Mouse (Mus musculus) lung, postnatal 14 days (tissue): ENCODE measurements around the gene Wwp2.

Source experiments
- DNase-seq: peaks from one replicate; pipeline ENCODE4 v3.0.0; 2021

The Wwp2 gene

GRCm38 (mm10) chr8:107518726-107519125 is 82.6 kb downstream of the Wwp2 start:
- DNase-seq: no peak

DNA sequence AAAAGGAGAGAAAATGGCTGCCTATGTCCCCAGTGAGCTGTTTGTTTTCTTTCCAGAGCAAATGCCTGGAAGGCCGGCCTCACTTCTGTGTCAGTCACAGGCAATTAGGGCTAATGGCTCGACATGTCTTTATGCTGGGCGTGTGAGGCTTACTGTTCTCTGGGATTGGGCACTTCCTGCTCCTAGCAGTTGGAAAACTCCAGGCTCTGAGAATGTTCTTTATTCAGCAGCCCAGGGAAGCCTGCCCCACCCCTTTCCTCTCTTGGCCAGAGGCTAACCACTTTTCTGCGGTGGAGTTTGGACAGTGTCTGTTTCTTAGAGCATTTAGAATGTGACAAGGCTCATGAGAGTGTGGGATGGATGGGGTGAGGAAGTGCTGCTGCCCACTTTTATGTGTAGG is 83.7 kb downstream of the Wwp2 start:
- DNase-seq: peak; percentile 47

- no peak for DNase-seq
Measured at GRCm38 (mm10) chr8:107521788-107522554, 85.8 kb downstream of the Wwp2 start.

DNA sequence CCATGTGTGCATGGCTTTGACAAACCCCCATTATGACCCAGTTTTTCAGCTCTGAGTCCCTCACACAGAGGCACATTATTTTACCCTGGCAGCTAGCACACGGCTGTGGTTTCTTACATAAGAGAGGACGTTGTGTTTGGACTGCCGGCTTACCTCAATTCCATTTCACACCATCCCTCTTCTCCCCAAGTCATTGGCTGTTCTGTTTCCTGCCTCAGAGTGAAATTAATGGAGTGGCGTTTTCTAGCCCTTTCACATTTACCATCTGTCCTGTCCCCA is 86.3 kb downstream of the Wwp2 start:
- DNase-seq: no peak

DNA sequence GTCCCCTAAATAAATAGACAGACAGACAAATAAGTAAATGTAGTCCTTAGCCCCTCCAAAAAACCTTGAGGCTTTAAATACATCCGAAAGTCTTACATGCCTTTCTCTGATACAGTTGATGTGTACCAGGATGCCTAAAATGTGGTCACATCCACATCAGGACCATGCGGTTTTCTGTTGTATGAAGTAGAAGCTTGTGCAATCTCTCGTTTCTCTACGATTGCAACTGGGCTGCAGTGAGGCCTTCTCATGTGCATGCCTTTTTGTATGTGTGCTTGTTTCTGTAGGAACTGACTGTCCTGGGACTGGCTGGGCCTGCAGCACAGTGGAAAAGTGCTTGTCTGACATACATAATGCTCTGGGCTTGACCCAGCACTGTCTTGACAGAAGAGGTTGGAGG is 88.4 kb downstream of the Wwp2 start:
- DNase-seq: no peak

DNA sequence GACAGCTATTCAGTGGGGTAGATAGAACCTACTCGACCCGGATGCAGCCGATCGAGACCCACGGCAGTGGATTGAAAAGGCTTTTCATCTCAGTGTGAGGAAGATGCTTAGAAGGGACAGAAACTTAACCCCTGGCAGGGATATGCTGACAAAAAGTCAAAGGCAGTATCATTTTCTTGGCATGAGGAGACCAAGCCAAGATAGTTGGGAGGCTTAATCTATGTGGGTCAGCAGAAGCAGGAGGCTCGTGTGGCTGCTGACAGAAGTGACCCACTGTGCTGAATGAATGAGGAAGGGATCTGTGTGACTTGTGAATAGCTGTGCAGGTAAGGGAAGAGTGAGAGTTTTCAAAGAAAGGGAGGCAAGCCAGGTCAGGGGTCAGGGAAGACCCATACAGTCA is 92.6 kb downstream of the Wwp2 start:
- DNase-seq: no peak

DNA sequence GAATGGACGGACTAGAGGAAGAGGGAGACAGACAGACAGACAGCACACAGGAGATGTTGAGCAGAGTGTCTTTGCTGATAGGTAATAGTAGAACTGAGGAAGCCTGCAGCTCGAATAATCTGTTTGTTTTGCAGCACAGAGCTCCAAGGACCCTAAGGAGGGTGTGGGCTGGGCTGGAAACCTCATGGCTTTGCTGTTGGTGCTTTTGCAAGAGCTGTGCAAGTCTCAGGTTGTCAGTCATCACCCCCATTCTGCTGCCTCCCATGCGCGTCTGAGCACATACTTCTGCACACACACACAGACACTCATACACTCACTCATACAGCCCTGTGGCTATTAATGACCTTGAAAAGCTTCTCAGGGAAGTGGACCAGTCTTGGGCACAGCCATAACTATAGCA is 101.3 kb downstream of the Wwp2 start:
- no peak for DNase-seq

- DNase-seq: no peak
Measured at GRCm38 (mm10) chr8:107540623-107541022, 104.5 kb downstream of the Wwp2 start.

GRCm38 (mm10) chr8:107541369-107541768 is 105.2 kb downstream of the Wwp2 start:
- DNase-seq: no peak

GRCm38 (mm10) chr8:107542151-107542550 is 106.0 kb downstream of the Wwp2 start:
- no peak for DNase-seq

DNA sequence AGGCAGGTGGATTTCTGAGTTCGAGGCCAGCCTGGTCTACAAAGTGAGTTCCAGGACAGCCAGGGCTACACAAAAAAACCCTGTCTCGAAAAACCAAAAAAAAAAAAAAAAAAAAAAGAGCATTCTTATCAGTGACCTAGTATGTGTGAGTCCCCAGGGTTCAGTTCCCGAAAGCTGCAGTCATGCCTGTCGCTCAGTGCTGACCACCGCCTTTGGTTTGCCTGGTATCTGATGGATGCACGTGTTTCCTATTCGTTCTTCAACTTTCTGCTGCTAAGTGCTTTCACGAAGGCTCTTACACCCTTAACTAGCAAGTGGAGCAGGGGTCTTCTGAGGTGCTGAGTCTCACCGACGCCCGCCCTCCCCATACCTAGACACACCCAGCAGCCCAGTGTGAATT is 107.5 kb downstream of the Wwp2 start:
- no peak for DNase-seq

DNA sequence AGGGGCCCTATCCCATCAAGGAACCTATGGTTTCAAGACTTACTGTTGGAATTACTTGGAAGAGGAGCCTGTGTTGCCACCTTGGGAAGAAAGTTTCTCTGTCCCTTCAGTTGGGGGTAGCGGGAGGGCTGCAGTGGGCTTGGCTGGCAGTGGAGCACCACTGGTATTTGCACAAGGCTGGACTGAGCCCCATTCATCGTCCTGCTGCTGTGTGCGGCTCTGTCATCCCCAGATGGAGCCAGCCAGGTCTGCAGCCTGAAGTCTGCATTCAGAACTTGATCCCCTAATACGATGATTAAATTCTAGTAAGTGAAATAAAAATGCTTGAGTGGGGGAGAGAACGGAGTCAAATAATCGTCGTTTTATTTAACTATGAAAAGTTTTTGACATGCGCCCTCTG is 108.0 kb downstream of the Wwp2 start:
- no peak for DNase-seq

- no peak for DNase-seq
Measured at GRCm38 (mm10) chr8:107544651-107545174, 108.5 kb downstream of the Wwp2 start.

GRCm38 (mm10) chr8:107545621-107546152 is 109.5 kb downstream of the Wwp2 start:
- no peak for DNase-seq

DNA sequence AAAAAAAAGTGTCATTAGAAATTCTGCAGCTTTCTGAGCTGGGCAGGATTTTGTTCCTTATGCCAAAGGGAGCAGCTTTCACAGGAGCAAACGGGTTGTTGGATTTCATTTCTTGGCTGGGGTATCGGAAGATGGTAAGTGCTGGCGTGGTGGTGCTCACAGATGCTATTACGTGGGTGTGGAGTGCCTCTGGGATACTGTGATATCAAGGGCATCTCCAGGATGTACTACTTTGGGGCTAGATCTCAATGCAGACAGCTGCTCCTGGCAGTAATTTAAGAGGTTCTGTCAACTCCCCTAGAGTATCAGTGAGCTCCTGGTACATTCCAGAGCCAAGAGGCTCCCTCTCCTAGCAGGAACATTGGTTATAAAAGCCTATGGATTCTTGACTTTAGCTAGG is 110.0 kb downstream of the Wwp2 start:
- no peak for DNase-seq

GRCm38 (mm10) chr8:107546817-107547216 is 110.7 kb downstream of the Wwp2 start:
- no peak for DNase-seq

- DNase-seq: no peak
Measured at GRCm38 (mm10) chr8:107552234-107552633, 116.1 kb downstream of the Wwp2 start.

- no peak for DNase-seq
Measured at GRCm38 (mm10) chr8:107555231-107555630, 119.1 kb downstream of the Wwp2 start.

GRCm38 (mm10) chr8:107556511-107556936 is 120.4 kb downstream of the Wwp2 start:
- no peak for DNase-seq

- no peak for DNase-seq
Measured at GRCm38 (mm10) chr8:107560820-107561536, 124.8 kb downstream of the Wwp2 start.

GRCm38 (mm10) chr8:107562164-107562563 is 126.0 kb downstream of the Wwp2 start:
- no peak for DNase-seq

- DNase-seq: no peak
Measured at GRCm38 (mm10) chr8:107571046-107571445, 134.9 kb downstream of the Wwp2 start.

DNA sequence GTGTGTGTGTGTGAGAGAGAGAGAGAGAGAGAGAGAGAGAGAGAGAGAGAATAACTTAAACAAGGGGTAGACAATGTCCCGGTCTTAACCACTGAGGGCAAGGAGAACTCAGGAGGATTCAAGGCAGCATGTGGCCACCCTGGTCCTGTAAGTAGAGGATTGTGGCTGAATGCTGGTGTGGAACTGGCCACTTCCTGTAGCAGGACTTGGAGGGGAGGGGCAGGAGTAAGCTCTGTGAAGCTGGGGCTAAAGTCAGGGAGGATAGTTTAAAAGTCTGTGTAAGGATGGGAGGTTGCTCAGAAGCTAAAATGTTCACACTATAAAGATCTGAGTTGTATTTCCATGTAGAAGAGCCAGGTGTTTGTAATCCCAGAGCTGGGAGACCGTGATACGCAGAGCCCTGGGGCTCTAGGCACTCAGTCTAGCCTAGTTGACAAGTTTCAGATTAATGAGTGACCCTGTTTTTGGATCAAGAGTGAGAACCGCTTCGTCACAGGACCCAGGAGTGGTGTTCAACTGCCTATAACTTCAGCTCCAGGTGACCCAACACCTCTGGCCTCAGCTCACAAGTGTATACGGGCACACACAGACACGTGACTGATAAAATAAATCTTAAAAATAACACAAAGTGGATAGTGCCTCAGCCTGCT is 135.4 kb downstream of the Wwp2 start:
- no peak for DNase-seq

DNA sequence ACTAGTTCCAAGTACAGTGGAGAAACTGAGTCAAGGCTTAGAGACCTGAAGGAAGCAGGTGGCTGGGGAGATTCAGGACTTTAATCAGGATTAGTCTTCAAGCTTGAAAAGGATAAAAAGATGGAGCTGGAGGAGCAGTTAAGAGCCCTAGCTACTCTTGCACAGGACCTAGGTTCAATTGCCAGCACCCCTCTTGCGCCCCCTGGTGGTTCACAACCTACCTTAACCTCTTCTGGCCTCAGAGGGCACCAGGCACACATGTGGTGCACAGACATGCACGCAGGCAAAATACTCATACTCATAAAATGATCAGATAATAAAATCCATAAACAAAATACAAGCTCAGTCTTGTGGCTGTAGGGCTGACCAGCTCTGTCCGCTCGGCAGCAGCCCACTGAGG is 136.3 kb downstream of the Wwp2 start:
- DNase-seq: peak; percentile 80
